Mouse (Mus musculus) embryonic facial prominence, embryonic 12.5 days (tissue): ENCODE data around the gene Map4k2. TPM values are rescaled to one million over a fixed set of nuclear protein-coding genes. Genes with fewer than 3 reads are reported as not detected.

Experiments used
- ATAC-seq: fragments of 200-750 bp; cut with Nextera tagmentation; 2 replicates; pipeline ENCODE4 v1.8.0; 2017; ENCODE audit not compliant: insufficient number of reproducible peaks, insufficient read depth, low FRiP score, low TSS enrichment
- H3K27ac ChIP-seq: fragments of 300-500 bp; sonication (generic); 2 replicates; pipeline ENCODE4 v1.5.1; 2016; ENCODE audit warnings: mild to moderate bottlenecking
- H3K27me3 ChIP-seq: fragments of 300-500 bp; sonication (generic); 2 replicates; pipeline ENCODE4 v1.6.1; 2016; ENCODE audit warnings: mild to moderate bottlenecking, moderate library complexity
- H3K36me3 ChIP-seq: fragments of 300-500 bp; sonication (generic); 2 replicates; pipeline ENCODE4 v1.6.1; 2016; ENCODE audit warnings: mild to moderate bottlenecking
- H3K4me1 ChIP-seq: fragments of 300-500 bp; sonication (generic); 2 replicates; pipeline ENCODE4 v1.6.1; 2016
- H3K4me2 ChIP-seq: fragments of 300-500 bp; sonication (generic); replicated peaks from 2 replicates; pipeline ENCODE4 v1.6.1; 2016; ENCODE audit warnings: mild to moderate bottlenecking, moderate library complexity
- H3K4me3 ChIP-seq: fragments of 300-500 bp; sonication (generic); 2 replicates; pipeline ENCODE4 v1.5.1; 2016; ENCODE audit warnings: mild to moderate bottlenecking
- H3K9ac ChIP-seq: fragments of 300-500 bp; sonication (generic); 2 replicates; pipeline ENCODE4 v1.6.1; 2016; ENCODE audit warnings: mild to moderate bottlenecking, moderate library complexity
- H3K9me3 ChIP-seq: fragments of 300-500 bp; sonication (generic); 2 replicates; pipeline ENCODE4 v1.6.1; 2016; ENCODE audit warnings: mild to moderate bottlenecking, moderate library complexity
- WGBS: fragments of 180-500 bp; shearing (Covaris S2); methylation state at CpG from one replicate; pipeline ENCODE4 v1.1.7; 2016; 5-methylcytosine and 5-hydroxymethylcytosine counted together
- polyA plus RNA-seq: library from polyadenylated mRNA; unstranded; fragments of >200 nt; fragmentation: Nextera tagmentation; extraction: Ambion mirVana; gene quantifications from 2 replicates; pipeline ENCODE4 v1.2.1, GENCODE M21; 2016

The Map4k2 gene
- polyA plus RNA-seq, 1 experiment from 2014 or later: 16.8 TPM

- no peaks in the 10 kb centered on the region for H3K9me3 ChIP-seq
- WGBS: 76% methylated on average over 12 of the region's 12 CpGs
- no peak overlapping the region for H3K27ac ChIP-seq
- H3K27me3 ChIP-seq: no peaks in the 10 kb centered on the region
- no peak for ATAC-seq
- H3K36me3 ChIP-seq: peaks cover 96% of the 10 kb centered on the region
- no peak overlapping the region for H3K9ac ChIP-seq
- no peaks in the 10 kb centered on the region for H3K4me1 ChIP-seq
- H3K4me3 ChIP-seq: no peak overlapping the region
- H3K4me2 ChIP-seq: no peak overlapping the region
Observed at GRCm38 (mm10) chr19:6373539-6374400, 32.8 kb downstream of the Map4k2 start.

DNA sequence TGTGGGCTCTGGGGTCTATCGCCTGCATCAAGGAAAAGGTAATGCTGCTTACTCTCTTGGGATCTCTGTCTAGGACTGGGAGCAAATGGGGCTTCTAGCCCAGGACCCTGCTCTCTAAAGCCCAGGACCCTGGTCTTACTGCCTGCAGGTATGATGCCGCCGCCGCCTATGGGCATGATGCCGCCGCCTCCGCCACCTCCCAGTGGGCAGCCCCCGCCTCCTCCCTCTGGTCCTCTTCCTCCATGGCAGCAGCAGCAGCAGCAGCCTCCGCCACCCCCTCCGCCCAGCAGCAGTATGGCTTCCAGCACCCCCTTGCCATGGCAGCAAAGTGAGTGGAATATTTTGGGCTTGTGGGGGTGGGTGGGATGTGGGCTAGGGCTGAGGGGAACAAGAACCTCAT, 33.6 kb downstream of the Map4k2 start:
- no peaks in the 10 kb centered on the region for H3K27me3 ChIP-seq
- no peaks in the 10 kb centered on the region for H3K4me1 ChIP-seq
- H3K9me3 ChIP-seq: no peaks in the 10 kb centered on the region
- peaks cover 95% of the 10 kb centered on the region for H3K36me3 ChIP-seq
- H3K9ac ChIP-seq: no peak overlapping the region
- no peak for ATAC-seq
- 95% methylated on average over 10 of the region's 10 CpGs for WGBS
- no peak overlapping the region for H3K4me3 ChIP-seq
- no peak overlapping the region for H3K4me2 ChIP-seq
- H3K27ac ChIP-seq: no peak overlapping the region

DNA sequence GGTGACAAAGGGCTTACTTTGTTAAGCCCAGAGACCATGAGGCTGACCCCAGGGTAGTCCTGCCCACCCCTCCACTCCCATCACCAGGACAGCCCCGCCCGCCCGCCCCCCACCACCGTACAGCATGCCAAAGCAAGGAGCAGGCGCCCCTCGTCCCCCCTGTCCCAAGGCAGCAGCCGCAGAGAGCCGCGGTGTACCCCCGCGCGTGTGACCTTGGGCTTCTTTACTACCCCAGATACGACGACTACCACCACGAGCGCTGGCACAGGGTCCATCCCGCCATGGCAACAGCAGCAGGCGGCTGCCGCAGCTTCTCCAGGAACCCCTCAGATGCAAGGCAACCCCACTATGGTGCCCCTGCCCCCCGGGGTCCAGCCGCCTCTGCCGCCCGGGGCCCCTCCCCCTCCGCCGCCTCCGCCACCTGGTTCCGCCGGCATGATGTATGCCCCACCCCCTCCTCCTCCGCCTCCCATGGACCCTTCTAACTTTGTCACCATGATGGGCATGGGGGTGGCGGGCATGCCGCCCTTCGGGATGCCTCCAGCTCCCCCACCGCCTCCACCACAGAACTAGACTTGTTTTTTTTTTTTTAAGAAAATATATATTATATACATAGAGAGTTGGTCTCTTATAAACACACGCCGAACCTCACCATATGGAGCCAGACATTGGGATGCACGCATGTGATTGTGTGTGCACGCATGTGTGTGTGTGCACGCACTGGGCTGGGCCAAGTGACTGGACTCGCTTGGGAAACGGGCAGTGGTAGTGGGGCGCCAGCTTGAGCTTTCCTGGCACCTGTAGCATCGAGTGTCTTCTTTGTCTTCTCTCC, 34.7 kb downstream of the Map4k2 start:
- no peak for ATAC-seq
- Histone ChIP-seq H3K4me1 (no peaks in the 10 kb centered on the region), H3K4me2 (no peak overlapping the region), H3K9me3 (no peaks in the 10 kb centered on the region), H3K4me3 (no peak overlapping the region), H3K27me3 (no peaks in the 10 kb centered on the region), H3K9ac (no peak overlapping the region), H3K27ac (no peak overlapping the region), H3K36me3 (peaks cover 86% of the 10 kb centered on the region)
- WGBS: 94% methylated on average over 35 of the region's 42 CpGs

DNA sequence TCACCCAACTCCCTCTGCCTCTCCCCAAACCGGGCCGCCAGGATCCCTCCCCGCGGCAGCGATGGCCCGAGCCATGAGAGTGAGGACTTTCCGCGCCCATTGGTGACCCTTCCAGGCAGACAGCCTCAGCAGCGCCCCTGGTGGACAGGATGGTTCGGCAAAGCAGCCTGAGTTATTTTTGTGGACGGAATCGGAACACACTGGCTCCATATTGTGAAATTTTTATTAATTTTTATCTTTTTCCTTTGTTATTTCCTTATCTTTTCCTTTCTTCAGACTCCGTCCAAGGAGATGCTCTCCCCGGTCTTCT, 35.3 kb downstream of the Map4k2 start:
- H3K4me1 ChIP-seq: no peaks in the 10 kb centered on the region
- WGBS: 73% methylated on average over 14 of the region's 14 CpGs
- H3K9me3 ChIP-seq: no peaks in the 10 kb centered on the region
- no peak overlapping the region for H3K27ac ChIP-seq
- H3K36me3 ChIP-seq: peaks cover 80% of the 10 kb centered on the region
- H3K9ac ChIP-seq: no peak overlapping the region
- no peak for ATAC-seq
- H3K4me2 ChIP-seq: no peak overlapping the region
- no peak overlapping the region for H3K4me3 ChIP-seq
- H3K27me3 ChIP-seq: no peaks in the 10 kb centered on the region

DNA sequence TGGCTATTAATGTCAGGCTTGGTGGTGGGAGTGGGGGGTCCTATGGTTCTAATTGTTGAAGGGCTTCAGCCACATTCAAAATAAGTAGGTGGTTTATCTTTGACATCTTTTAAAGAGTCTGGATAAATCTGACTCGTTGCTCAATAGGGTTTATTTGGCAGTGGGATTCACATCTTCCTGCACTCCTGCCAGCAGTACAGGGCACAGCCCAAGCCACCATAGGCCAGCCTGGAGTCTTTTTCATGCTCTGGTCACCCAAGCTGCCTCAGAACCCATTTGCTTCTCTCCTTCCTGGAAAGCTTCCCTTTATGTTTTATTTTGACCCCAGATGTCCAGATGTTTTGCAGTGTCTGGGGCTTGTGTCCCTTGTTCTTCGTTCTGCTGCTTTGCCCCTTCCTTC, 35.7 kb downstream of the Map4k2 start:
- H3K27ac ChIP-seq: no peak overlapping the region
- H3K27me3 ChIP-seq: no peaks in the 10 kb centered on the region
- H3K4me1 ChIP-seq: no peaks in the 10 kb centered on the region
- 86% methylated on average over 2 of the region's 2 CpGs for WGBS
- no peaks in the 10 kb centered on the region for H3K9me3 ChIP-seq
- no peak for ATAC-seq
- H3K4me3 ChIP-seq: no peak overlapping the region
- H3K9ac ChIP-seq: no peak overlapping the region
- H3K4me2 ChIP-seq: no peak overlapping the region
- H3K36me3 ChIP-seq: peaks cover 76% of the 10 kb centered on the region

DNA sequence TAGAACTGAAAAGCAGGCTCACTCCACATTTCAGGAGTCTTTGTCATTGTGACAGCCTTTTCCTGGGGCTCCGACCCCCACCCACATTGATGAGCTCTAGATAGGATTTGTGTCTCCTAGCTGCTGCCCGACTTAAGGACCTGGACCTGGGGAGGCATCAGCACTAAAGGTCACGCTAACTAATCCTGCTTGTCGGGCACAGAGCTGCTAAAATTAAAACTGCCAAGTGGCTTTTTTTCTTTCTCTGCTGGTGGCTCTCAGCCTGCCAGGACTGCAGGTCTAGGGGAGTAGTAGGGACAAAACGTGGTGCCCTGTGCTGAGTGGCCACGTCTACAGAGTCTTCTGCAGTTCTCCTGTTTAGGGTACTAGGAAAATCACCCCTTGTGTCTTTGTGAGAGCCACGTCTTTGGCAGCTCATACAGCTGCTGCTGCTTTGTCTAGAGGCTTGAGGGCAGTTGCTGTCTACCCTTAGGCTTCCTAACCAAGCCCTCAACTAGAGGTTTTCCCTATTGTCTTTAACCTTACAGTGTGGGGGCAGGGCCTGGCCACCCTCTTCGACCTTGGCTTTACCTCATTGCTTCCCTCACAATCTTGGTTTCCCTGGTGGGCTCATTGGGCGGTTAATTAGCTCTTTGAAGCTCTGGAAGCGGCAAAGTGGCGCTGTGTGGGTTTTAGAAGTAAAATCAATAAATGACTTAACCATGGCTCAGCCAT, 36.5 kb downstream of the Map4k2 start:
- H3K36me3 ChIP-seq: peaks cover 67% of the 10 kb centered on the region
- H3K4me2 ChIP-seq: no peak overlapping the region
- no peaks in the 10 kb centered on the region for H3K27me3 ChIP-seq
- no peaks in the 10 kb centered on the region for H3K9me3 ChIP-seq
- no peak overlapping the region for H3K9ac ChIP-seq
- no peak overlapping the region for H3K4me3 ChIP-seq
- 86% methylated on average over 11 of the region's 11 CpGs for WGBS
- no peak for ATAC-seq
- H3K4me1 ChIP-seq: no peaks in the 10 kb centered on the region
- no peak overlapping the region for H3K27ac ChIP-seq

GRCm38 (mm10) chr19:6380411-6381166, 39.7 kb downstream of the Map4k2 start:
- Histone ChIP-seq H3K27ac (no peak overlapping the region), H3K9ac (no peak overlapping the region), H3K4me2 (no peak overlapping the region), H3K4me3 (no peak overlapping the region), H3K27me3 (no peaks in the 10 kb centered on the region), H3K36me3 (peaks cover 37% of the 10 kb centered on the region), H3K9me3 (no peaks in the 10 kb centered on the region), H3K4me1 (peaks cover 15% of the 10 kb centered on the region)
- ATAC-seq: no peak
- WGBS: 88% methylated on average over 9 of the region's 9 CpGs

GRCm38 (mm10) chr19:6381238-6381637, 40.3 kb downstream of the Map4k2 start:
- 98% methylated on average over 5 of the region's 5 CpGs for WGBS
- Histone ChIP-seq H3K9ac (no peak overlapping the region), H3K4me2 (no peak overlapping the region), H3K4me3 (no peak overlapping the region), H3K9me3 (no peaks in the 10 kb centered on the region), H3K4me1 (peaks cover 15% of the 10 kb centered on the region), H3K36me3 (peaks cover 31% of the 10 kb centered on the region), H3K27me3 (no peaks in the 10 kb centered on the region), H3K27ac (no peak overlapping the region)
- no peak for ATAC-seq

DNA sequence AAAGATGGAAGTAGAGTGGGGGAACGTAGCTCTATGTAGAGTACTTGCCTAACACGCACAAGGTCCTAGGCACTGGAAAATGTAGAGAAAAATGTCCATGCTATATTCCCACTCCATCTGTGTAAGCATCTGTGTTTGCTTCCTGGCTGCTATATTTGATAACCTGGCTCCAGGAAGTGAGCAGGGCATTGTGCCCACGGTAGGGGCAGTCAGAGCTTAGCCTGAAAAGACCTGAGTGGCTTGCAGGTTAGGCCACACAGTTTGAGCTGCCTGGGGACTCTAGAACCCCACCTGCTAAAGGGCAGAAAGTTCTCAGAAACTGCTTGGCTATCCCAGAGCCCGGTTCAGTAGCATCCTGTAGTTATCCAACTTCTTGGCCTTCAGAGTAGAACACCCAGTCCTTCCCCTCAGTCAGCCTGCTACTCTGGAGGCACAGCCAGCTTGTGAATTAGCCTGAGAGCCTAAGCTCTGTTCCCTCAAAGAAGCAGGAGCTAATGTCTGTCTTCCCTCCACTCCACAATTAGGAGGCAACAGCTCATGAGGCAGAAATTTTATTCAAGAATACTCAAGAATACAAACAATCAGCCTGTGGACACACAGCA, 41.5 kb downstream of the Map4k2 start:
- ATAC-seq: no peak
- Histone ChIP-seq H3K36me3 (peaks cover 19% of the 10 kb centered on the region), H3K9me3 (no peaks in the 10 kb centered on the region), H3K4me3 (no peak overlapping the region), H3K27ac (no peak overlapping the region), H3K4me2 (no peak overlapping the region), H3K27me3 (no peaks in the 10 kb centered on the region), H3K4me1 (peaks cover 15% of the 10 kb centered on the region), H3K9ac (no peak overlapping the region)
- WGBS: 70% methylated on average over 4 of the region's 4 CpGs

- Histone ChIP-seq H3K27ac (no peak overlapping the region), H3K4me2 (no peak overlapping the region), H3K27me3 (no peaks in the 10 kb centered on the region), H3K4me3 (no peak overlapping the region), H3K9ac (no peak overlapping the region), H3K9me3 (no peaks in the 10 kb centered on the region), H3K36me3 (peaks cover 9% of the 10 kb centered on the region), H3K4me1 (peaks cover 15% of the 10 kb centered on the region)
- ATAC-seq: no peak
- 35% methylated on average over 5 of the region's 5 CpGs for WGBS
Observed at GRCm38 (mm10) chr19:6383470-6383869, 42.5 kb downstream of the Map4k2 start.

- Histone ChIP-seq H3K36me3 (peaks cover 2% of the 10 kb centered on the region; the same call in 1 of the 2 replicates), H3K4me1 (peaks cover 15% of the 10 kb centered on the region), H3K27me3 (no peaks in the 10 kb centered on the region), H3K9ac (no peak within 1 kb of the TSS), H3K9me3 (no peaks in the 10 kb centered on the region), H3K27ac (no peak within 1 kb of the TSS; the same call in 1 of the 2 replicates), H3K4me3 (no peak within 1 kb of the TSS), H3K4me2 (no peak within 1 kb of the TSS)
- WGBS: 21% methylated on average over 7 of the region's 7 CpGs
- no peak for ATAC-seq
Observed at GRCm38 (mm10) chr19:6384128-6384527, 43.2 kb downstream of the Map4k2 start, which contains the start of gene Pygm. Pygm (plus strand) TSS chr19:6384399.
